Mouse (Mus musculus) erythroid progenitor cell, adult 5-6 weeks (primary cell): ENCODE data around the gene Adamts4. TPM values are rescaled to one million over a fixed set of nuclear protein-coding genes. Genes with fewer than 3 reads are reported as not detected.

ENCODE experiments used
- ATAC-seq: replicated peaks from 2 replicates; pipeline ENCODE4 v1.8.0; 2016; ENCODE audit warnings: moderate number of reproducible peaks, mild to moderate bottlenecking, moderate TSS enrichment, inconsistent platforms; ENCODE audit not compliant: poor library complexity, low FRiP score, severe bottlenecking
- total RNA-seq, 2 experiments: library from RNA; stranded (forward) in 1 of 2; stranded (reverse) in 1 of 2; fragments of 150-400 nt in 1 of 2; fragments of 186-747, 209-891 nt in 1 of 2; gene quantifications; 2 replicates each; pipeline versions ENCODE4 v1.2.3 to v1.2.4; 2015 to 2017; ENCODE audit warnings: low replicate concordance in 2 of 2

Adamts4 gene
- total RNA-seq, 2 experiments from 2014 or later = 0.42 TPM; not detected in 1

DNA sequence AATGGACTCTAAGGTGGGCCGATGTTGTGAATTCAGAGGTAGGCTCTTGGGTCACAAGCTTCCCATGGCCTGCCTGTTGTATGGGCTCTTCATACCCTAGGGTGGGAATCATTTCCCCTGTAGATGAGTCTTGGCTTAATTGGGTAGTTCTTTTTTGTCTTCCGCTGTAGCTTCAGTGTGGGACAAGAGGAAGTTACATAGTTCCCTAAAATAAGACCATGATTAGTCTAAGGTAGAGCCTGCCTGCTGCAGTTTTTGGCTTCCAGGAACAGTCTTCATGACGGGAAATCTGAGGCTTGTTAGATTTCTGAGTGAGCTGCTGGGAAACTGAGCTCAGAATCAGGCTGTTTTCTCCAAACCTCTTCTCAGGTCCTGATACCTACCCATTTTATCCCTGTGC, 21.9 kb downstream of the Adamts4 start:
- ATAC-seq = no peak

DNA sequence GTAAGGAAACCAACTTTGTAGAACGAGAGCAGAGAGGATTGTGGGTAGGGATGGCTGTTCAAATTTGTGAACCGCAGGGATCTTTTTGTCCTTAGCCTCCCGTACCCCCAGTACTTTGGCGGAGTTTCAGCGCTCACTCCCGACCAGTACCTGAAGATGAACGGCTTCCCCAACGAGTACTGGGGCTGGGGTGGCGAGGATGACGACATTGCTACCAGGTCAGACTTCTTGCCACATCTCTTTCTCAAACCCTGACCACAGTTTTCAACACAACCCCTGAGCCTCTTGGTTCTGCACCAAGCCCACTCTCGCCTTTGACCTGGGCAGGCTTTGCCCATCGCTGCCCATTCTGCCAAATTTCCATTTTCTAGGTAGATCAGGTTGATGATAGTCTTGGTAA, 23.9 kb downstream of the Adamts4 start:
- ATAC-seq = no peak

DNA sequence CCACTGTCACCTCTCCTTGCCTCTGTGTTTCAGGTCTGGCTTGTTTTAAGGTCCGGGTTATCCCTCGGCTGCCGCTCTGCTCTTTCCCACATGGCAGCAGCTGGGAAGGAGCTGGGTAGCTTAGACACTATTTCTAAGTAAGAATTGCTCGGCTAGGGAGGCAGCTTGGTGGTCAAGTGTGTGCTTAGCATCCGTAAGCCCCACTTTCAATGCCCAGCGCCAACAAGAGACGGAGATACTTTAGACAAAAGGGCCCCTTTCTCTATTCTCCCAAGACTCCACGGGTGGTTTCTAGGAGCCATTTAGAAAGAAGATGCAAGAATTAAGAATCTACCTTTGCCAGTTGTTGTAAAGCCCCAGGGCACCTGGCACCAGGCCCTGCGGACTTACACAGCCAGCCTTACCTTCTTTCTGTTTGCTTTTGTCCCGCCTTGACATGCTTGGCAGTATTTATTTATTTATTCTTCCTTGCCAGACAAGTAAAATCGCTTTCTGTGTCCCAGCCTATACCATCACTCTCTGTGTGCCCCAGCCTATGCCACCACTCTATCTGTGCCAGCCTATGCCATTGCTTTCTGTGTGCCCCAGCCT, 25.0 kb downstream of the Adamts4 start:
- ATAC-seq = no peak

DNA sequence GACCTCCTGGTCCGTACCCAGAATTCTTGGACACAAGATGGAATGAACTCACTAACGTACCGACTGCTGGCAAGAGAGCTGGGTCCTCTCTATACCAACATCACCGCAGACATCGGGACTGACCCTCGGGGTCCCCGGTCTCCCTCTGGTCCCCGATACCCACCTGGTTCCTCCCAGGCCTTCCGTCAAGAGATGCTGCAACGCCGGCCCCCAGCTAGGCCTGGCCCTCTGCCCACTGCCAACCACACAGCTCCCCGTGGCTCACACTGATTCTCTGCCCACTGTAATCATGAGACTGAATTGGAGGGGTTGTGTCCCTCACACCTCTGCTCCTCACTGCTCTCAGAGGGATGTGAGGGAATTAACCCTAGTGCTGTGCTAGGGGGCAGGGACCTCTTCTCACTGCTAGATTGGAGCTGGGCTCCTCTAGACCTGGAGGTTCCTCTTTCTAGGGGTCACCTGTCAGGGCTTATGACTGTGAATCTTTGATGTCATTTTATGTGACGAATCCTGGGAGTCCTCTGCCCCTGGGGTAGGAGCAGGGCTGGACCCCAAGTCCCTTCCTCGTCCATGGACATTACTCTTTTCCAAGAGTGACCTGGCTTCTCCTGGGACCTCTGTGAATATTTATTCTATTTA, 26.0 kb downstream of the Adamts4 start:
- no peak for ATAC-seq

DNA sequence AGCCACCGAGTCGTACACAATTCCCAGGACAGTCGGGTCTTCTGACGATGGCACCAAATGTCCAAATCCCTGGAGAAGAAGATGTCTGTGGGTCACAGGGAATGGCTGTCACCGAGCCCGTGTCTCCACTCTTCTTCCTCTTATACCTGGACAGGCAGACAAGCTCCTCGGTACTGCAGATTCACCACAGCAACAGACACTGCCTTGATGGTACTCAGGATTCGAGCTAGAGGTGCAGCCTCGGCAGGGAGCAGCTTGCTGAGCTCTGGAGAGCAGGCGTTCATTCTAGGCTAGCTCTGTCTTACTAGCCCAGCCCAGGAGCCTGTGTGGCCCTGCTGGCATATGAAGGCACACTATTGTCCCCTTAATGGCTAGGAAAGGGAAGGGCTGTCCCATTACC, 27.5 kb downstream of the Adamts4 start:
- ATAC-seq = no peak

DNA sequence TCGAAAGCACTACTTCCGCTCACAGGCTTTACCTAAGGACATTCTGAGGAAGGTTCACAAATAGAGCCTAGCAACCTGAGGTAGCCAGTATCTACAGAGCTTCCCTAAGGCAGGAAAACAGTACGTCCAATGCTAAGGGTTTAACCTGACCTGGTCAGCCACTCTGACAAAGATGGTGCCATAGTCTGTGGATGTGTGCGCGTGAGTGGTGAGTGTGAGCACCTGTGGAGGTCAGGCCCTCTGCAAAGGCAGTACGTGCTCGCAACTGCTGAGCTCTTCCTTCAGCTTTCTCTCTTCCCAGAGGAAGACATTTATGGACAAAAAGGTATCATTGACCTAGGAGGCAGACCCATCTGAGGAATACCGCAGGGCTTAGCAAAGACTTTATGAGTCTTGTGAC, 28.2 kb downstream of the Adamts4 start:
- ATAC-seq = no peak

DNA sequence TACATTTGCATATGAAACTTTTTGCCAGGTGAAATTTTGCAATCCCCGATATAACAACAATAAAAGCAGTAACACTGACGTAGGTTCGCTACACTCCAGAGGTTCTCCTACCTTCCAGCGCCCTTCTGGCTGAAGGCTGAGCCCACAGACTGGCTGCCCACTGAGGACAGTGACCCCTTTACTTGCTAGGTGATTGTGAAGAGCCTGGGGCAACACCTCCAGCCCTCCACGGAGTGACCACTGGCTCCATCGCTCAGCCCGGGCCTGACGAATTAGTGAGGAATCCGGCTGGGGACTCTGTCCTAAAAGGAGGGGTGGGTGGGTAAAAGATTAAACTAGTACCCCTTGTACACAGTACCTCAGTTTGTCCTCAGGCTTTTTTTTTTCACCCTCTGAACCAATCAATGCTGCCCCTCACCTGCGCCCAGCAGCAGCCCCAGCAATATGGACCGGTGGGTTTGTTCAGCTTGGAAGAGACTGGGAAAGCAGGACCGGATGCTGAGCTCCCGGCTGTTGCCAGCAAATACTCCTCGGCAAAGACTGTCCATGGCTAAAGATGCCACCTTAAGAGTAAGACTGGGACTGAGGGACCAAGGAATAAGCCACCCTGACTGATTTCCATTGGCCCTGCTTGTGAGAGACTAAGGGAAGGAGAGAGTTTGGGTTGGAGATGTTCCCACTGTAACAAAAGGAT, 28.9 kb downstream of the Adamts4 start:
- no peak for ATAC-seq

DNA sequence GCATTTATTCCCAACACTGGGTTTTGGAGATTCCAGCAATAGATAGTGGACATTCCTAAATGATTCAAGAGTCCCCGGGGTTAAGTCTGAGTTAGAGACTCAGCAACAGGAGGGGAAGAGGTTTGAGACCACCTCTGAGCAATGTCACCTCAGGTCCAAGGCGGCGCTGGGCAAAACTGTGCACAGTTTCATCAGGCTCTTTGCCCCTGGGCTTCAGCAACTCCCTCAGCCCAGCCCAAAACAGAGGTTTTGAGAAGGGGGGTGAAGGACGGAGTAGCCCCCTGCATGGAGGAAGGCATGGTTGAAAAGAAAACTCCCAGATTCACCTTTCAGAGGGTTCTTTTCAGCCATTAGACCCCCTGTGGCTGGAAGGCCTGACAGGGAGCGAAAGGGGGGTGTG, 29.5 kb downstream of the Adamts4 start:
- ATAC-seq = no peak

DNA sequence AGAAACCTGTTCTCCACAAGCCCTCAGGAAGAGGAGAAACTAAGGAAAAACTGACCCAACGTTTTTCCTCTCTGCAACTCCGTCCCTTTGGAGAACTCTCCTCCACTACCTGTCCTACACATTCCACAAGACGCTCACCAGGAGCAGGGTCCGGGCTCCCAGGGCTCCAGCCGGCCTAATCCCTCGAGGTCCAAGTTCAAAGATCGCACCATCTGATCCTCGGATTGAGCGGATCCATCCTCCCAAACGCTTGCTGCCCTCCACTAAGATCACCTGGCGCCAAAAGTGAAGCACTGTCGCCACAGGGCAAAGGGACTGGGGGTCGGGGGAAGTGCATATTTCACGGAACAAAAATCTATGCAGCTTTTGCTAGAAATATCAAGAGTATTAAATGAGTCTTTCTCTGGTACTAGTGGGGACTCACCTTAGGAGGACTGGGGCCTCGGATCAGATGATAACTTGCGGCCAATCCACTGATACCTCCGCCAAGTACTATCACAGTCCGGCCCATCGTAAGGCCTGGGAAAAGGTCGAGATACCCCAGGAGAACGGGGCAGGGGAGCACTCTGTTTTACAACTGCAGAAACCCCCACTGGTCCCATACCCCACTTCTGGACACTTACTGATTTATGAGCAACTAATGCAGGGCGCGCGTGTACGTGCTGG, 30.2 kb downstream of the Adamts4 start:
- peak; percentile 36 for ATAC-seq

DNA sequence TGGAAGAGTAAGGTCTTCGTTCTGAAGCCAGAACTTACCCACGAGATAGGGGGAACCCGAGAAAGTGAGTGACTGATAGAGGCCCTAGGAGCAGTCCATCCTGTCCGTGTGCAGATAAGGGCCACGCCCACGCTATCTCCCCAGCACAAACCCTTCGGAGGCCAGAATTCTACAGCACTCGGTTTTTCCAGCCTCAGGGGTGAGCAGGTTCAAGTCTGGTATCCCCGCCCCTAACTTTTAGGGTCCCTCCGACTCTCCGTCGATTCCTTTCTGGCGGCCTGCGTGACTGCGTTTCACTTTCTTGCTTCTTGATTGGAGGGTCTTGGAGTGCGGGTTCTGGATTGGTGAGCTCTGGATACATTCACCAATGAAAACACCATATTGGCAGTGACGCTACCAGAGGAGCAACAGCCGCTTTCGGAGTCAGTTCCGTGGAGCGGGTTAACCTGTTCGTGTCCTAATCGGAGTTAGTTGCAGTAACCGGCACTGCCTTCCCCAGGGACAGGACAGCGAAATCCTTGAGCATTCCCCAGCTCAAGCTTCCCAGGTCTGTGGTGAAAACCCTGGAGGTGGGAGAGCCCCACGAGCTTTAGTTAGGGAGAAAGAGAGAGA, 30.8 kb downstream of the Adamts4 start, which contains the start of gene Ppox:
Ppox (minus strand) TSS at position 271 of the 612 bp plus-strand sequence.
- peak; percentile 82 for ATAC-seq

DNA sequence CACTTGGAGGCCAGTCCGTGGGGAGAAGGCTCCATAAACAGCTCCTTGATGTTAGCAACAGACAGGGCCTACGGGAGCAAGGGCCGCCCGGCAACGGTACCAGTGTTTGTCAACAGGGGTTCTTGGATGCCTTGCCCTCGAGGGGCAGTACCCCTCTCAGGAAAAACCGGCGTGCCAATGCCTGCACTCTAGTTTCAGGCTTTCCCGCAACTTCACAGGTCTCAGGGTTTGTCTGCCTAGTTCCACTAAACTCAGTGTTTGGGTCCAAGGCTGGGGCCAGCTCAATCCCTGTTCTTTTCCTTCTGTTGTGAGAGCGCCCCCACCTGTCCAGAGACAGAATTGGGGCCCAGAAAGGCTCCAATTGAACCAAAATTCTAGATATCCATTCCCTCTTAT, 31.3 kb downstream of the Adamts4 start:
- peak; percentile 63 for ATAC-seq

DNA sequence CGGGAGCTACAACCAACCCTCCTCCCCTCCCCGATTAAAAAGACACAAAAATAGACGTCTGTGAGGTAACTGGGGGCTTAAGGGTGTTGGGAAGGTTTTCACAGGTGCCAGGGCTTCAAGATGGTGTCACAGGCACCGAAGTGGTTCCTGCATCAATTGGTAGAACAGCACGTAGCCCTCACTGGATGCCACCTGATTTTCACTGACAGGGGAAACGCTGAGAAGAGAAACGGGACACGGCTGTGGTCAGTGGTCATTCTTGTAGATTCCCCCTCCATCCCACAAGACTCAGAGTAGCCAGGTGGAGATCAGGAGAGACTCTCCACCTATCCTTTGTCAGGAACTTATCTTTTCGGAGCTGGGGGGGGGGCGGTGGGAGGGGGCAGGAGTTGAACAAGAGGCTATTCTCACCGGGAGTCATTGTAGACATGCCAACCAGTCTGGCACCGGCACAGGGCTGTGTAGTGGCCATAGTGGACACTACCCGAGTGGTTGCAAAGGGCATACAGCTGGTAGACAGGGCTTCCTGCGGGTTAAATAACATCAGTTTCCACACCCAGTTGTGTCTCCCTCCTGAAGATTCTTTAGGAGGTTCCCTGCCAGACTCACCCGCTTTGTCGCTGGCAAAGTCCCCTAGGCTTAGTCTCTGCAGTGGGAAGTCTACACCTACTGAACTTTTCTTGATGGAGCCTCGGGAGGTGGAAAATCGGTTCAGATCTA, 32.0 kb downstream of the Adamts4 start:
- ATAC-seq = no peak

DNA sequence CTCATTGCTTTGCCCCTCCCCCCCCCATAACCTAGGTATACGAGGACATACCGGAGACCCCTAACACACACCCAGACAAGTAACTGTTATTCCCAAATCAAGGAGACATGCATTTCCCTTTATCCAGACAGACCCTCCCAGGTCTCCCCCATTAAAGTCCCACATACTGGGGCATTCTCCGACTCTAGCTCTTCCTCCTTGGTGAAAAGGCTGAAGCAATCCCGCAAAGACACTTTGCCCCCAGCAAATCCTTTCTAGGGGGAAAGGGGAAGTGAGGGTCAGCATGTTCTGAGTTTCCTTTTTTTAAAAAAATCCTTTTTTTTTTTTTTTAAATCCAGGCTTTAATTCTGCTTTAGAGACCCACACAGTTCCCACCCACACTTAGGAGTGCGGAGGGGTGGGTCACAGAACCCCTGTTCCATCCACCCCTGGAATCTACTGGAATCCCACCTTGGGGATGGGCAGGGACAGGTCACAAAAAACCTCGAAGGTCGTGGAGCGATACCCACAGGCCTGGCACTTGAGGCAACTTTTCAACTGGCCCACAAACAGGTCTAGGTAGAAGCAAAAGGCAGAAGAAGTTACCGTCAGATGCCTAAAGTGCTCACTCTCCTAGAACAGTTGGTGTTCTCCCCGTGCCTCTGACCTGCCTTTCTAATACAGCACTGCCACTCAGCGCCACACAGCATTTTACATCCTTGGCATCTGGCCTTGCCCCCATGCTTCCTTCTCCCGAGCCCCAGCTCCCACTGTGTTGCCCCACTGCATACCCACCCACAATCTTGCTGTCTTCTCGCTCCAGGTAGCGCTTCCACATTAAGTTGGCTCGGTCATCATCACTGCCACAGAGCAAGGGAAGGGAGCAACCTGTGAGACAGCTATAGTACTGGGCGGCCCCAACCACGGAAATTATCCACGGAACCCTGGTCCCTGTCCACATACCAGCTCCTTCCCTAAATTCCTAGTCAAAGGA, 33.3 kb downstream of the Adamts4 start:
- ATAC-seq = no peak

DNA sequence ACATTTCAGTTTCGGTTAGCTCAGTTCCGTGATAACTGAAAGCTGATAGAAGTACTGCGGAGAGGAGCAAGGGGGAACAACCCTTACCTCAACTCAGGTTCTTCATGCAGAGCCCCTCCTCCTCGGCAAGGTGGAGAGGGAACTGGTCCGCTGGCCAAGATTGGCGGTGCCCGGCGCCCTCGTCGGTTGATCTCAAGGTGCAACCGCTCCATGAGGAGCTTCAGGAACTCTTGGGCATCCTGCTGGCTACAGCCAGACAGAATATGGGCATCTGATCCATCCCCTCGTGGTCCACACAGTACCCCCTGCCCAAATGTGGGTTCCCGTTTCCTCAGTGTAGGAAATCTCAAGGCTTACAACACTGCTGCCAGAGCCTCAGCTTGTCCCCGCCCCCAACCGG, 34.3 kb downstream of the Adamts4 start:
- no peak for ATAC-seq

DNA sequence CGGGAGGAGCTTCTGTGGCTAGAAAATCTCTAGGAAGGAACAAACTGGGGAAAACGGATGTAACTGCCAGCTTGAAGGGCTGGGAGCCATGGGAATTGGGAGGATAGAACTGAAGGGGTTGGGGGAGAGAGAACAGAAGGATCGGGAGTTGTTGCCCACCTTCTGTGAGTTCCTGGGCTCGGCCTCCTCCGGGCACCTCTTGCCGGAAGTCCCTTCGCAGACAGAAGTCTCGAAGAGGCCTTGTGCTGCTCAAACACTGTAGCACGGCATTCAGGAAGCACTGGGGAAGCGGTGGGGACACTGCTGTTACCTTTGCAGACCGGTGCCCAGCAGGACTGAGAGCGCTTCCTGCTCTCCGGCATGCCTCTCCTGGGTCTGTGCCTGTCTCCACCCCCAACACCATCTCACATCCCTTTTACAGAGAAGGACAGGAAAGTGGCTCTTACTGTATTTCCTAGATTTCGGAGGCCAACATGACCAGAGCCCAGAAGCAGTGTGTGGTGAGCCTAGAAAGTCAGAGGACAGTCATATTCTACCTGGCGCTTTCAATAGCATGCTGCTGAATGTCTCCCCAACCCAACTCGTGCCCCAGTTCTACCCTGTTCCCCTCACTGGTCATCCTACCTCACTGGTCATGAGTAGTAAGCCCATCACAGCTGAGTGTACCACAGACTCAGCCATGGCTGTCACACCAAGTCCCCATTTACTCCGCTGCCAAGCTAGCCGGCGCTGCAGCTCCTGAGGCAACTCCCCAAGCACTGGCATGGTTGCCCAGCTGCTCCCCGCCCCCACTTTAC, 35.1 kb downstream of the Adamts4 start:
- ATAC-seq = no peak

DNA sequence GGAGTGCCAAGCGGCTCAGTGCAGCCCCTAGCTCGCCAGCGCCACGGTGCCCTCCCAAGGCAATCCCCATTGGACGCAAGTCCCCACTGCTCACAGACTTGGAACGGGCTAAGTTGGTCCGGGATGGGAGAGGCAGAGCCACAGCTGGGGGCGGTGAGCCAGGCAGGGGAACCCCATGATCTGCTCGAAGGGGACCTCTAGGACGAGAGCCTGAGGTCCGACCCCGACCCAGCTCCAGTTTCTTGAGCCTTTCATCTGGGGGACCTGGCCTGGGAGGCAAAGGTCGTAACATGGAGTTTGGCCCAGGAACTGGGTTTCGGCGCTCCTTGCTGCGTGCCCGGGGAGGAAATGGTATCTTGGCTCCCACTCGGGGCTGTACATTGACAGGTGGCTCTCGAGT, 36.3 kb downstream of the Adamts4 start:
- no peak for ATAC-seq

DNA sequence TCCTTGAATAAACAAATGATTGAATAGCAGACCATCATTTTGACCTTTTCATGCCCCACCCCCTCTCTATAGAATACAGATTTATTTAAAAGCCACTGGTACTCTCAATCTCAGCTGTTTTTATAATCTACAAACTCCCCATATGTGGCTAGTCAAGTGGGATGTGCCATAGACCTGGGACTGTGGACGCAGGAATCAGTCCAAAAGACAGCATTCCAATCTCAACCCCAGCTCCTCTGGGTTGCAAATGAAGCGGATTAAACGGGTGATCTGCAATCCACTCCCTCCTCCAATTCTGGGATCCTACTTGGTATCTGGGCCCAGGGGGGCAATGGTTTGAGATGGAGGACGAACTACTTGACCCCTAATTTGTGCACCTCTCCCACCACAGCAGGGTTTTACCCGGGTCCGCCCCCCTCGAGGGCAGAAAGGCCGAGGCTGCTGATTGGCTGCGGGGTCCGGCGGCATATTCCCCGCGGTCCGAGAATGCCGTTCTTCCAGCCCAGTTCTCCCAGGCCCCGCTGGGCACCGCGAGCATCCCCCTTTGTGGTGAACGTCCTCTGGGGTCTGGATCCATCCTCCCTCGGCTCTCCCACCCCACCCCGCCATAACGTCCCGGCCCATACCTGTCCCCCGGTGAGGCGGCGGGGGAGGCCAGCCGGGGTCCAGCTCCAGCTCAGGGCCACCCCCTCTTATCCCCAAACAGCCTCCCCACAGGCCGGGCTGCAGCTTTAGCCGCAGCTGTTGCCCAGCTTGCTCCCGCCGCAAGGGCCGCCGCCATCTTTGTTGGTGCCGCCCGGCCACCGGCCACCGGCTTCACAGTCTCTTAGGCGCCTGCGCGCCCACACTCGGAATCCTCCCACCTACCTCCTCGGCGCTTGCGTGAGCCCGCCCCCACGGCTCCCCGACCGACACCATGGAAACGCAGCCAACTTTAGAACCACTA, 37.2 kb downstream of the Adamts4 start, which contains the start of gene Usp21:
Usp21 (minus strand) TSS at position 856 of the 946 bp plus-strand sequence.
- ATAC-seq = peak; percentile 98
